Mouse (Mus musculus) macrophage (primary cell): Measurements from ENCODE around the gene Tgm2. TPM values are rescaled to one million over a fixed set of nuclear protein-coding genes. Genes with fewer than 3 reads are reported as not detected.
A peak's percentile ranks its signal among the peaks of the same experiment; 100 is the strongest.

Source experiments
- H3K27ac ChIP-seq: fragments of 350-480 bp; formaldehyde crosslinking; 2 replicates; pipeline ENCODE4 v1.9.0; 2021
- H3K36me3 ChIP-seq: fragments of 350-480 bp; formaldehyde crosslinking; 2 replicates; pipeline ENCODE4 v1.9.0; 2021; ENCODE audit errors: inconsistent target
- H3K4me3 ChIP-seq: fragments of 350-480 bp; formaldehyde crosslinking; 2 replicates; pipeline ENCODE4 v1.9.0; 2021; ENCODE audit errors: inconsistent target
- H3K79me2 ChIP-seq: fragments of 350-480 bp; formaldehyde crosslinking; 2 replicates; pipeline ENCODE4 v1.9.0; 2021; ENCODE audit errors: inconsistent target
- WGBS: methylation state at CpG from one replicate; pipeline ENCODE4 v1.1.7; 2026; ENCODE audit warnings: inconsistent platforms; ENCODE audit not compliant: missing documents; 5-methylcytosine and 5-hydroxymethylcytosine counted together
- polyA plus RNA-seq: library from polyadenylated mRNA; stranded (reverse); fragments of 250-400 nt; gene quantifications from 3 replicates; pipeline ENCODE4 v1.2.4, GENCODE M21; 2018; ENCODE audit warnings: inconsistent platforms

The Tgm2 gene
- polyA plus RNA-seq, 1 experiment from 2014 or later: 98.8 TPM

GRCm38 (mm10) chr2:158175433-158175832, 29.2 kb upstream of the Tgm2 start:
- Histone ChIP-seq H3K36me3 (no peaks in the 10 kb centered on the region), H3K79me2 (no peaks in the 10 kb centered on the region), H3K27ac (peak overlapping the region; percentile 77), H3K4me3 (no peak overlapping the region)
- WGBS: 0% methylated on average over 3 of the region's 3 CpGs

GRCm38 (mm10) chr2:158174958-158175357, 28.7 kb upstream of the Tgm2 start:
- H3K4me3 ChIP-seq: no peak overlapping the region
- 14% methylated on average over 15 of the region's 15 CpGs for WGBS
- H3K27ac ChIP-seq: peak overlapping the region; percentile 77
- no peaks in the 10 kb centered on the region for H3K79me2 ChIP-seq
- H3K36me3 ChIP-seq: no peaks in the 10 kb centered on the region

GRCm38 (mm10) chr2:158174438-158174837, 28.2 kb upstream of the Tgm2 start:
- Histone ChIP-seq H3K79me2 (no peaks in the 10 kb centered on the region), H3K27ac (peak overlapping the region; percentile 77), H3K36me3 (no peaks in the 10 kb centered on the region), H3K4me3 (no peak overlapping the region)
- 13% methylated on average over 5 of the region's 5 CpGs for WGBS

GRCm38 (mm10) chr2:158170394-158170793, 24.2 kb upstream of the Tgm2 start:
- Histone ChIP-seq H3K36me3 (no peaks in the 10 kb centered on the region), H3K27ac (no peak overlapping the region), H3K4me3 (no peak overlapping the region), H3K79me2 (no peaks in the 10 kb centered on the region)
- whole genome bisulfite sequencing: 87% methylated on average over 2 of the region's 2 CpGs

GRCm38 (mm10) chr2:158169771-158170170, 23.5 kb upstream of the Tgm2 start:
- Histone ChIP-seq H3K36me3 (no peaks in the 10 kb centered on the region), H3K27ac (no peak overlapping the region), H3K79me2 (no peaks in the 10 kb centered on the region), H3K4me3 (no peak overlapping the region)
- WGBS: 97% methylated on average over 7 of the region's 7 CpGs

GRCm38 (mm10) chr2:158169351-158169750, 23.1 kb upstream of the Tgm2 start:
- H3K27ac ChIP-seq: no peak overlapping the region
- 89% methylated on average over 6 of the region's 6 CpGs for WGBS
- no peak overlapping the region for H3K4me3 ChIP-seq
- H3K79me2 ChIP-seq: no peaks in the 10 kb centered on the region
- H3K36me3 ChIP-seq: no peaks in the 10 kb centered on the region

GRCm38 (mm10) chr2:158168741-158169211, 22.5 kb upstream of the Tgm2 start:
- no peak overlapping the region for H3K27ac ChIP-seq
- no peak overlapping the region for H3K4me3 ChIP-seq
- H3K36me3 ChIP-seq: no peaks in the 10 kb centered on the region
- no peaks in the 10 kb centered on the region for H3K79me2 ChIP-seq
- WGBS: 86% methylated on average over 7 of the region's 8 CpGs

GRCm38 (mm10) chr2:158167496-158168205, 21.4 kb upstream of the Tgm2 start:
- no peaks in the 10 kb centered on the region for H3K79me2 ChIP-seq
- H3K27ac ChIP-seq: peak overlapping the region; percentile 51
- no peaks in the 10 kb centered on the region for H3K36me3 ChIP-seq
- no peak overlapping the region for H3K4me3 ChIP-seq
- WGBS: 34% methylated on average over 9 of the region's 9 CpGs

- no peaks in the 10 kb centered on the region for H3K36me3 ChIP-seq
- no peaks in the 10 kb centered on the region for H3K79me2 ChIP-seq
- WGBS: 5% methylated on average over 7 of the region's 7 CpGs
- H3K4me3 ChIP-seq: no peak overlapping the region
- H3K27ac ChIP-seq: peak overlapping the region; percentile 51
Measured at GRCm38 (mm10) chr2:158166628-158167027, 20.4 kb upstream of the Tgm2 start.

GRCm38 (mm10) chr2:158165776-158166175, 19.5 kb upstream of the Tgm2 start:
- WGBS: 93% methylated on average over 4 of the region's 4 CpGs
- Histone ChIP-seq H3K4me3 (no peak overlapping the region), H3K27ac (no peak overlapping the region), H3K36me3 (no peaks in the 10 kb centered on the region), H3K79me2 (no peaks in the 10 kb centered on the region)

GRCm38 (mm10) chr2:158163034-158163433, 16.8 kb upstream of the Tgm2 start:
- Histone ChIP-seq H3K27ac (no peak overlapping the region), H3K4me3 (no peak overlapping the region), H3K36me3 (no peaks in the 10 kb centered on the region), H3K79me2 (no peaks in the 10 kb centered on the region)
- WGBS: 40% methylated on average over 6 of the region's 6 CpGs

- H3K4me3 ChIP-seq: no peak overlapping the region
- no peak overlapping the region for H3K27ac ChIP-seq
- H3K79me2 ChIP-seq: no peaks in the 10 kb centered on the region
- no peaks in the 10 kb centered on the region for H3K36me3 ChIP-seq
- WGBS: 54% methylated on average over 6 of the region's 6 CpGs
Measured at GRCm38 (mm10) chr2:158161761-158162160, 15.5 kb upstream of the Tgm2 start.

- no peaks in the 10 kb centered on the region for H3K79me2 ChIP-seq
- no peak overlapping the region for H3K4me3 ChIP-seq
- 43% methylated on average over 7 of the region's 7 CpGs for WGBS
- peak overlapping the region; percentile 42 for H3K27ac ChIP-seq
- no peaks in the 10 kb centered on the region for H3K36me3 ChIP-seq
Measured at GRCm38 (mm10) chr2:158159376-158160235, 13.4 kb upstream of the Tgm2 start.

- Histone ChIP-seq H3K27ac (no peak overlapping the region), H3K4me3 (no peak overlapping the region), H3K36me3 (no peaks in the 10 kb centered on the region), H3K79me2 (no peaks in the 10 kb centered on the region)
- 94% methylated on average over 8 of the region's 8 CpGs for WGBS
Measured at GRCm38 (mm10) chr2:158157654-158158053, 11.4 kb upstream of the Tgm2 start.

GRCm38 (mm10) chr2:158156487-158156886, 10.3 kb upstream of the Tgm2 start:
- WGBS: 44% methylated on average over 9 of the region's 9 CpGs
- Histone ChIP-seq H3K4me3 (no peak overlapping the region), H3K36me3 (no peaks in the 10 kb centered on the region), H3K27ac (no peak overlapping the region), H3K79me2 (no peaks in the 10 kb centered on the region)
